Mouse (Mus musculus) layer of hippocampus, postnatal 10 days (tissue): ENCODE results near the gene Ccdc40. TPM values are rescaled to one million over a fixed set of nuclear protein-coding genes. Genes with fewer than 3 reads are reported as not detected.
"Not testable (repeated sequence)": the region's sequence is repeated elsewhere in the genome, so short reads cannot be mapped to it uniquely, and the experiment has no call there.

Experiments
- DNase-seq, 2 experiments: peaks; one replicate each; pipeline ENCODE4 v3.0.0; 2021; ENCODE audit warnings: low spot score in 2 of 2
- total RNA-seq, 2 experiments: library from RNA; stranded (reverse); gene quantifications; 2 replicates each; pipeline ENCODE4 v1.2.3; 2021

Gene Ccdc40
- total RNA-seq, 2 experiments from 2014 or later, result 4.8 to 5.2 TPM

DNA sequence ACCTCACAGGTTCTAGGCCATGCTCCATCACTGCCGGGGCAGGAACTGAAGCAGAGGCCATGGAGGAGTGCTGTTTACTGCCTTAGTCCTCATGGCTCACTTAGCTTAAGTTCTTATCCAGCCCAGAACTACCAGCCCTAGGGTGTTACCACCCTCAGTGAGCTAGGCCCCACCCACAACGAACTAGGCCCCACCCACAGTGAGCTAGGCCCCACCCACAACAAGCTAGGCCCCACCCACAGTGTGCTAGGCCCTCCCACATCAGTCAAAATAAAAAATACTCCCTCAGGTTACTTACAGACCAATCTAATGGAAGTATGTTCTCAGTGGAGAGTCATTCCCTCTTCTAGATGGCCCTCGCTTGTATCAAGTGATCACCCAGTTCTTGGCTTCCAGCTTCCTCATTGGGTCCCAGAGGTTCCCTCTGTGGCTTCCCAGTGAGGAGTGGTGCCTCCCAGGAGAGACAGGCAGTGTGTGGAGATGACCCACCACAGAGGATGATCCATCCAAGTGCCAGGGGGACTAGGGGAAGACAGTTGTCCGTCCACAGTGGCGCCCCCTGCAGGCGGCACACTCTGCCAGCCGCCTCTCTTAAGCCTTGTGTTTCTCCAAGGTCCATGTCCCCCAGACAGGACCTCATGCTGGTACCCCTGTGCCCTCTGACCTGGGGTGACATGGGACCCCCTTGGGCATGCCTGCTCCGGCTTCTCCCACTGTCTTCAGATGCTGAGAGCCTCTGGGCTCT is 45.0 kb downstream of the Ccdc40 start:
- DNase-seq, result no peak

DNA sequence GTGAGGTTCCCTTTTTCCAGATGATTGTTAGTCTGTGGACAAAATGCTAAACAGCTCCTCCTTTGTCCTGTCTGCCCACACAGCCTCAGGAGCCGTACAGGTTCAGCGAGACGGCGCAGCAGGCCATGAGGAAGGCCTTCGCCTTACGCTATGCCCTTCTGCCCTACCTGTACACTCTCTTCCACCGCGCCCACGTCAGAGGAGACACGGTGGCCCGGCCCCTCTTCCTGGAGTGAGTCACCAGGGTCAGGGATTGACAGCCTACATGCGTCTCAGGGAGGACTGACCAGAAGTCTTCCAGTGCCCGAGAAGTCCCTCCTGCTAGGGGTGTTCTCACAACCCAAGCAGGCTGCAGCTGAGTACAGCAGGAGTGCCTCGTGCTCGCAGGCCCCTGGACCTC is 52.7 kb downstream of the Ccdc40 start:
- DNase-seq, result no peak

DNA sequence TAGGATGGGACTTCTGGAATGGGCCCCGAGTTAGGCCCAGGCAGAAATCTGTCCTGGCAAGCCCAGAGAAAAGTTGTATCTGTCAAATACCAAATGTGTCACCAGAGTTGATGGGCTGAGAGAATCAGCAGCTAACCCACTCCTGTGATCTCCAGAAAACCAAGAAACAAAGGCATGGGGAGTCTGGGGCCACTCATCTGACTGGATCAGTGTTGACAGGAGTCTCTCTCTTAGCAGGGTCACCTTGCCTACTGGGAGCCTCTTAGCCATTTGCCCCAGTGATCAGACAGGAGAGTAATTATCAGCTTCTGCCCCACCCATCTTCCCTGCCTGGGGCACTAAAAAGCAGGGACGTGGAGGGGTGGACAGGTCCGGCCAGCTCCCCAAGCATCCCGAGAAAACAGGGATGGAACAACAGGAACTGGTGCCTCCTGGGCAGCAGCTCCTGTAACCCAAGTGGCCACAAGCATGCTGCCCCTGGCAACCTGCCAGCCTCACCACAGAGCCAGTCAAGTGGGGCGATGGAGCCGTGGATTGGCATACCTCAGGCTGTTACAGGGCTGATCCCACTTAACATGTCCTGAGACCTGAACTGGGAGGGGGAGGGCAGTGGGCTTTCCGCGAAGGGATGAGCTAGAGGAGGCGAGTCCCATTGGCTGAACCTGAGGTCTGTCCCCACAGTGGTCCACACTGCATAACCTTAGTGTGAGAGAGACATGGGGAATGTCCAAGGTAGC is 57.6 kb downstream of the Ccdc40 start:
- DNase-seq, result no peak

DNA sequence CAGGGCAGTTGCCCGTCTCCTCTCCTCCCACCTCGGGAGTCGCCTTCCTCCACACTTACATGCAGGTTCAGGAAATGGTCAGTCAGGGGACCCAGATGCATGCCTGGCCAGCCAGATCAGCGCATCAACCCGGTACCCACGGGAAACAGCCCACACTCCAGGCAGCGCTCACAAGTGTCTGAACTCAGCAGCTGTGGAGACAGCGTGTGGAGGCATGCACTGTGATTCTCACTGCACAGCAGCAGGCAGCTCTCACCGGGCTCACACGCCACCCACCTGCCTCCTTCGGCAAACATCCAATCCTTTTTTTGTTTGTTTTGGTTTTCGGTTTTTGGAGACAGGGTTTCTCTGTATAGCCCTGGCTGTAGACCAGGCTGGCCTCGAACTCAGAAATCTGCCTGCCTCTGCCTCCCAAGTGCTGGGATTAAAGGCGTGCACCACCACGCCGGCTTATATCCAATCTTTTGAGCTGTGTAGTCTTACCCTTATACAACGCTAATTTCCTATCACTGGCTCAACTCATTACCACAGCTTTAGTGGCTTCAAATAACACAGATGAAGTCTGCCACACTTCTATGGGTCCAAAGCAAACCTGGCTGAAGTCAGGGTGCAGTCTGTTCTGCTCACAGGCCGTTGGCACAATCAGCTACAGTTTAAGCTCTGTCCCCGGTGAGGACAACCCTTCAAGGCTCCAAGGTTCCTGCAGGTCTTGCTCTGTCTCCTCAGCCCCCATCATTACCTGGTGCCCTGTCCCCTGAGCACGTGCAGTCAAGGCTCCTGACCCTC is 59.0 kb downstream of the Ccdc40 start:
- no peak for DNase-seq

DNA sequence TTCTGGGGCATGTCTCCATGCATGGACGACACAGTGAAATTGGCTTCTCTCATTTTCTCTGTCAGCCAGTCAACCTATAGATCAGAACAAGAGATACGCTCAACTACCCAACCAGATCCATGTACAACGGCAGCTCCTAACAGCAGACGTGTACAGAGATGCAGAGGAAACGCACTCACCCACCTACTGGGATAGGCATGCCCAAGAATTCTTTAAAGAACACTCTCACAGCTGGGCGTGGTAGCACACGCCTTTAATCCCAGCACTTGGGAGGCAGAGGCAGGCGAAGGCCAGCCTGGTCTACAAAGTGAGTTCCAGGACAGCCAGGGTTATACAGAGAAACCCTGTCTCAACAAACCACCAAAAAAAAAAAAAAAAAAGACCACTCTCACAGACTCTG is 64.5 kb downstream of the Ccdc40 start:
- DNase-seq, result not testable (repeated sequence)

DNA sequence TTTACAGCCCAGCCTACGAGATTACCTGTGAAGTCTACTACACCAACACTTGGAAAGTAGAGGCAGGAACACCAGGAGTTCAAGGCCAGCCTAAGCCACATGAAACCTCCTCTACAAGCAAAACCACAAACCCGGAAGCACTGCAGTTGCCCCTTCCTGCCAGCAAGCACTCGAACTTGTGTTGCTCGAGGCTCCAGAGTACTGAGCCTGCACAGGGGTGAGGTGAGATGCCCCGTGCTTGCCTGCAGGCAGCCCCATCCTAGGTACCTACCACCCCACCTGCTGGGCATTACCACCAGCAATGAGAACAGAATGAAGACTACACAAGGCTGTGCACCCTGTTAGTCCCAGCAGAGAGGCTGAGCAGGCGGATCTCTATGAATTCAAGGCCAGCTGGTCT is 69.6 kb downstream of the Ccdc40 start:
- no peak for DNase-seq

DNA sequence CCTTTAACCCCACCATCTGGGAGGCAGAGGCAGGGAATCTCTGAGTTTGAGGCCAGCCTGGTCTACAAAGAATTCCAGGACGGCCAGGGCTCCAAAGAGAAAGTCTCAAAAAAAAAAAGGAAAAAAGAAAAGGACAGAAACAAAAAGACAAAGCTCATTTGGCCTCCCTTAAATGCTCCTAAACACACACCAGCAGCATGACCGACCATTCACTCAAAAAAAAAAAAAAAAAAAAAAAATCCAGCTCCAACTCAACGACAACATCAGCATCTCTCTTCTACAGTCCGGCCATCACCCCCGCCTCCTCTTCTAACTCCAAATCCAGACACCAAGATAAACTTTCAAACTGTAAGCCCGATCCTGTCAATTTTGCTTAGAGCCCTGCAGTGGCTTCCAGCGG is 70.5 kb downstream of the Ccdc40 start:
- DNase-seq, result no peak

DNA sequence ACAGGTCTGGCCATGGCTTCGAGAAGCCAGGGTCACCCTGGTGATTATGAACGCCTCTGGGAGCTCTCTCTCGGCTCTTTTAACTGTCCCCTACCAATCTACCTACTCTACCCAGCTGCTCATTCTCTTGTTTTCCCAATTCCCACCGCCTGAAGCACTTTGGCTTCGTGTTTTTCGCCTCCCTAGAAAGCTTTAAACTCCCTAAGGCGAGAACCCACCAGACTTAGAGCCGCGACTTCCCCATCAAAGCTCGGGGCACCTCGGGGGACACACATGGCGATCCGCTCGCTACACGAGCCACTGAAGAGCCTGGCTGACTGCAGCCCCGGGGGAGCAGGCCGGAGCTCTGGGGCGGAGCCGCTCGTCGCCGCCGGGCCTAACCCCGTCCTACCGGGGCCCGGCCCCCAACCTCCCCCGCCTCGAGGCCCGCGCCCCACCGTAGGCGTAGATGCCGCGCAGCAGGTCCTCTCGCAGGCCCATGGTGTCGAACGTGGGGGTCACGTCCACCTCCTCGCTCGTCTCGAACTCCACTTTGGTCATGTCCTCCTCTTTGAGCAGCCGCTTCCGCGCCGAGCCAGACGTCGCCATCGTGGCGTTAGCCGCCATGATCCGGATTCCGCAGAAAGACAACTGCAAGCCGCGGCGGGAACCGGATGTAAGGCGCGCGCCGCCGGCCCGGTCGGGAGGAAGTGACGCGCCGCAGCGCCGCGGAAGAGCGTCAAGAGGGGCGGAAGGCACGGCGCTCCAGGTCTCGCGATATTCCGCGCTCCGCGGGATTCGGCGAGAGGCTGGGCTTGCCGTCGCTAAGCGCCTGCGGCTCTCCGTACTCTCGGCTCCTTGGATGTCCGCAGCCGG is 71.2 kb downstream of the Ccdc40 start, which contains the start of gene Eif4a3:
Gene Eif4a3, minus strand, starts transcription at position 699 of the 855 bp plus-strand sequence.
- peak; percentile 97 for DNase-seq

DNA sequence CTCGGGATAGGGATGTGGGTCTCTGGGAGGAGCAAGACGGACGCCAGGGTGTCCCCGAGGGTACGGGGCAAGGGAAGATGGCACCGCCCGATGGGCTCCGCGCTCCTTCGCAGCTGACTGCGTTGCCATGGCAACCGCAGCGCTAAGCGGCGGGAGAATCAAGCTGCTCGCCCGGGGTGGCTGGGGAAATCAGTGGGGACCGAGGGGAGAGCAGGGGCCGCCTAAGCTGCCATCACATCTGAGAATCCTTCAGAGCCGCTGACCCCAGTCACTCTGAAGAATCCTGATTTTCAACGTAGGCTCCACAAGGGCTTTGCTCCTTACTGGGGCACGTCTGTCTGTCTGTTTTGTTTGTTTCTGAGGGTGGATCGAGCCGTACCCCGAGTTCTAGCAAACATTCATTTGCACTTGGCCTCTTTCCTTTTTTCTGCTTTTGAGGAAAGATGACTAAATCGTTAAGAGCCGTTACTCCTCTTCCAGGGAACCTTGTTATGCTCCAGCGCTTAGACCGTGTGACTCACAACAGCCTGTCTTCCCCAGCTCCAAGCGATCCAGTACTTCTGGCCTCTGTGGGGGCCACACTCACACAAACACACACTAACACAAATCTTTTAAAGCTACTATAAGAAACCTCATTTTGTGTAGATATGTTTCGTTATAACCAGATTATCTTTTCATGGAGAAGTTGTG is 72.0 kb downstream of the Ccdc40 start:
- DNase-seq, result no peak

DNA sequence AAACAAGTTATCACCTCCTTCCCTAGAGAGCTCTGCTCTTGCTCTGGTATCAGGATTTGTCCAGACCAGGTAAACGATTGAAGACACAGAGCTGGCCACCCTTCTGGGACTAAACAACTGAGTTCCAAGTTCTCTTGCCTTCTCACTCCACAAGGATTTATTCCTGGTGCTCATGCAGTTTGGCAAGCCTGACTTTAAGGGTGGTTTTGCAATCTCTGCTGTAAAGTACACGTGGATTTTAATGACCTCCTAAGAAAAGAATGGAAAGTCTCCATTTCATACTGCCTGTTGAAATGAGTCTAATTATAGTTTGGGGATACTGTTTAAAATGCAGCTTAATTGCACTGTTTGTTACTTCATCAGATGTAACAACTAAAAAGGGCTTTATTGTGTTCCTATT is 72.6 kb downstream of the Ccdc40 start:
- DNase-seq, result no peak

DNA sequence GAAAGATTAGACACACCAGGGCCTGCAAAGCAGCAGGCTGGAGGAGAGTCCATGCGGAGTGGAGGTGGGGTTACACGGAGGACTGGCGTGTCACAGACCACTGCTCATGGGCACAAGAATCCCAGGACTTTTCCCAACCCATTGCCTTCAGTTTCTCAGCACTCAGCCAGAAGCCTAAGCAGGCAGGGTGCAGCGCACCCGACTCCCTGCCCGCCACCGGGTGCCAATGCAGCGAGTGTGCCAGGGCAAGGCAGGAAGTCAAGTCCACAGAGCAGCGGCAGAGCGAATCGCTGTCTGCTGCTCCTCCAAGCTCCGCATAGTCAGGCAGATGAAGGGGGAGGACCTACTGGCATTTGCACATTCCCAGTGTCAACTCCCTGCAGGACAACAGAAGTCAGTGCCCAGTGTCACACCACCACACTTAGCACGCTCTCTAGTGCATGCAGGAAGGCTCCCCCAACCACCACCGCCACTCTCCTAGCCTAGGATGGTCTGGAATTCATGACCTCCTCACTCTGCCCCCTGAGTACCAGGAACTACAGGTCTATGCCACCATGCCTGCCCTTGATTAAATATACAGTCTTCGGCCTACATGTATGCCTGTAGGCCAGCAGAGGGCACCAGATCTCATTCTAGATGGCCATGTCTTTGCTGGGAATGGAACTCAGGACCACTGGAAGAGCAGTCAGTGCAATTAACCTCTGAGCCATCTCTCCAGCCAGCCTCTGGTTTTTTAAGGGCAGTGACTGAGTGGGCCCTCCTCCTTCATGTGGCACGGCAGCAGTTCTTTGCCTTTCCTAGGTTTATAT is 76.7 kb downstream of the Ccdc40 start:
- DNase-seq, result peak; percentile 49 to 57

DNA sequence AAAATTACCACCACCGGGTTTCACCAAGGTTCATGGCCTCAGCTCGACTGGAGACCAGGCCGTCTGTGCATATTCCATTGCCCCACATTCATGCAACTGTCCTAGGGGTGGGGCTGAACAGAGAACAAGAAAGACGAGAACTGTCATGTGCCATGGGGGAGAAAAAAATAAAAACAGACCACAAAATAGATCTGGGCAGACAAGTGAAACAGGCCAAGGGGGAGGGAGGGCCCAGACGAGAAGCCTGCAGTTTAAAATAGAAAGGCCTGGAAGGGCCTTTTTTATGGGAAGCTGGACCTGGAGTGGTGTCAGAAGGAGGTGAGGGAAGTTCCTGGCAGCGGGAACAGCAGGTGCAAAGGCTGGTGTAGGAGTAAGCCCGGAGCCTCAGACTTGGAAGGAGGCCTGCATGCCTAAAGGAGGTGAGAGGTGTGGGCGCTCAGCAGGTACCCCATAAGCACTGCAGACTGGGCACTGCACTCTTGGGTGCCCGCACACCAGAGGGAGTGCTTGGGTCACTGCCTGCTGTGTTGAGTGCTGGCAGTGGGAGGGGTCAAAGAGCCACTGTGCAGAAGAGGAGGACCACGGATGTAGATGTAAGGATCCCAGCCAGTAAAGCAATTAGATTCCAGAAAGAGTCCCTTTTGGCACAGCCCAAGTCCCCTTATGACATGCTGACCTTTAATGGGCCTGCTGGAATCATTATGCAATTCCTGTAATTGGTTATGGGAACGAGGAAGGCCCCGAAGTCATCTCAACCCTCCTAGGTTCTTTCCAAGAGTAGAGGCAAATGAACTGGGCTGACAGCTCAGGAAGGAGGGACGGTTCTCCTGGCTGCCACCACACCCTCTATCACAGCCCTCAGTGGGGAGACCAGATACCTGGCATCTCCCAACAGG is 78.6 kb downstream of the Ccdc40 start:
- no peak for DNase-seq

DNA sequence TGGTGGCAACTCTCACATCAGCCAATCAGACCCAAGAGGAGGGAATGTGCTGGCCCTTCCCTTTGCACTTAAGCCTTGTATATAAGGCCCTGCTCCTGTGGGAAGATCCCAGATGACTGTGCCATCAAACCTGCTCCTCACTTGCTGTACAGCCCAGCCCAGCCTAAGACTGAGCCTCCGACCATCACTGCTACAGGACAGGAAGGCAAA is 79.2 kb downstream of the Ccdc40 start, which contains the start of gene Card14:
Gene Card14, plus strand, starts transcription at position 111 of the 210 bp plus-strand sequence.
- no peak for DNase-seq

DNA sequence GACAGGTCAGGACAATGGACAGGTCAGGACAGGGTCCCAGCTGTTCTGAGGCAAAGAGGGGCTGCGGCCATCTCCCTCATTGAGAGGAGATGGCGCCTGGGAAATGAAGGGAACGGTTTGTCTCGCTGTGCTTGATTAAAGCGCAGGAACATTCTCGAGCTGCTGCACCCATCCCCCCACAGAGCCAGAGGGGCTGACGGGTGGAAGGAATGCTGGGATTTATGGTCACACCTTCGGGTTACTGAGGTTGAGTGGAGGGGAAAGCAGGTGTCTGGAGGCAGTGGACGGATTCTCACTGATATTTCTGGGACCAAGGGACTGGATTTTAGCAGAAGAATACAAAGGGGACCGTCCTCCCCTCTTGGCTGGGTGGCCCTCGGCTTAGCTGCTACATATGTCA is 79.5 kb downstream of the Ccdc40 start:
- DNase-seq, result no peak

DNA sequence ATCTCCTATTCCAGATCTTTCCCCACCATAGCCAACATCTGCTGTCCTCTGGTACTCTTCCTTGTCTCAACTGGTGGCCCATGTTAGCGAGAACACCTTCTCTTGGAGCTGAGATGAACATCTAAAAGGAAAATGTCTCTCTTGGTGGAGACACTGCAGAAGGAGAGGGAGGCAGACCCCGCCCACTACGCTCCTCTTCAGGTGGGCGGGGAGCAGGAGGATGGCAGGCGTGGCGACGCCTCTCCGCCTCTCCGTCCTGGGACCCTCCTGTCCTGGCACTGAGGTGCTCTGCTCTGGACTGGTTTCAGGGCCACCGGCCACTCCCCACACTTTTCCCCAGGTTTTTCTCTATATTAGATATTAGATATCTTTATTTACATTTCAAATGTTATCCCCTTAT is 82.2 kb downstream of the Ccdc40 start:
- DNase-seq, result no peak

DNA sequence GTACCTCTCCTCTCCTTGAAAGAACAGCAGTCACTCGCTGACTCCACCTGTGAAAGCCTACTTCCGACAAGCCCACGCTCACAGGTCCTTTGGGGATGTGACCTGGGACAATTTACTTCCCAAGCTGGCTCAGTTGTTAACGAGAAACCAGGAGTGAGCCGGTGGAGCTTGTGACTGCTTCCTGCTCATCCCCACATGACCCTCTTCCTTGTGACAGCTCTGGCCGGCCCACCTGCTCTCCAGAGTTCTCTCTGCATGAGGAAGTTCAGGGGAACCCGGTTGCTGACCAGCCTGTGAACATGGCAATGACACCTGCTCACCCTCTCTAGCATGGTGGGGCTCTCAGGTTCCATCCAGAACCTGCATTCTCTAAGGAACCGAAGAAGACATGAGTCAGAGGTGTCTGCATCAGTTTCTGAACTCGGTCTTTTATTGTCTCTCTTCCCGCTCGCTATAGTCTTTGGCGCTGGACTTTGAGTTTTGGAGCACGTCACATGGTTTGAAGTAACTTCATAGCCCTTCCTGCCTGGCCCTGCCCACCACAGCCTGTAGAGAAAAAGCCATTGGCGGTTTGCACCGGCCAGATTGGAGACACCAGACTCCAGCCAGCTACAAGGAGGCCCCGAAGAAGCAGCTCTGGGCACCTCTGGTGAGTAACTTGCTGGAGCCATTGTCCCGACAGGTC is 86.0 kb downstream of the Ccdc40 start:
- no peak for DNase-seq
